Mouse (Mus musculus): ENCODE results near the gene Fxyd3. TPM values are rescaled to one million over a fixed set of nuclear protein-coding genes. Genes with fewer than 3 reads are reported as not detected.

Fxyd3 gene
- polyA plus RNA-seq, 1 experiment from 2014 or later: 2.2 TPM

DNA sequence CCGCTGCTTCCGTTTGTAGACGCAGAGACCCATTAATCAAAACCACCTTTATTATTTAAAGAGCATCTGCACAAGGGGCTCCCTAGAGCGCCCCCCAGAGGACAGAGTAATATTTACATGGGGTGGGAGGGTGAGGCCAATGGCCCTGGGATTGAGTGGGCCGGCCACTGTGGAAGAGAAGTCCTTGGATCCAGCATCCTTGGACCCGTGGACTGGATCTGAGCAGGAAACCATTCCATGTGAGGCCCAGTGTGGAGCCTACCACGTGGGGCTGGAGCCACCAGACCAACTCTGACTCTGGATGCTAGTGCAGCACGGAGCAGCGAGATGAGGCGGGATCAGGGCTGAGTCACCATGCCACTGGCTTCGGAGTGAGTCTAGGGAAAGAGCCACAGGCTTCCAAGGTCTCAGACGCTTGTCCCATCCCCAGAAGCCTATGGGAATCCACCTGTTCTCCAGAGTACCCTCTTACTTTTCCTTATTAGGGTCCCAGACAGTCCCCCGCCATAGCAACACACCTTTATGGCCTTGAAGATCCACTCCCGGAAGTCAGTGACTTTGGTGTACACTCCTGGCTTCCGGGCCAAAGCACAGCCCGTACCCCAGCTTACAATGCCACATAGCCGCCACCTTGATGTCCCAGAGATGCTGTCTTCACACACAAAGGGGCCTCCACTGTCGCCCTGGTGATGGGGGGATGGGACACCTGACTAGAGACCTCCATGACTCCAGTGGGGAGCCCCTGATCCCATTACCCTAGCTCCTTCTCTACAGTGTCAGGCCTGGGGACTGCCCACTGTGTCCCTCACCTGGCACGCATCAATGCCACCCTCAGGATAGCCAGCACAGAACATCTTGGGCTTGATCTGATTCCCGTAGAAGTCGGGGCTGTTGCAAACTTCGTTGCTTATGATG lies 22.4 kb upstream of the Fxyd3 start:
- H3K36me3 ChIP-seq: no peaks in the 10 kb centered on the region
- peaks cover 3% of the 10 kb centered on the region for H3K4me1 ChIP-seq
- H3K4me3 ChIP-seq: no peak overlapping the region
- no peak overlapping the region for H3K4me2 ChIP-seq
- no peaks in the 10 kb centered on the region for H3K9me3 ChIP-seq
- no peak overlapping the region for H3K9ac ChIP-seq
- WGBS: 67% methylated on average over 22 of the region's 22 CpGs
- ATAC-seq (ENCODE audit: extremely low read depth, insufficient number of reproducible peaks, low FRiP score, low TSS enrichment): no peak
- H3K27me3 ChIP-seq (replicated peaks): peaks cover 21% of the 10 kb centered on the region
- no peak overlapping the region for H3K27ac ChIP-seq (replicated peaks)

DNA sequence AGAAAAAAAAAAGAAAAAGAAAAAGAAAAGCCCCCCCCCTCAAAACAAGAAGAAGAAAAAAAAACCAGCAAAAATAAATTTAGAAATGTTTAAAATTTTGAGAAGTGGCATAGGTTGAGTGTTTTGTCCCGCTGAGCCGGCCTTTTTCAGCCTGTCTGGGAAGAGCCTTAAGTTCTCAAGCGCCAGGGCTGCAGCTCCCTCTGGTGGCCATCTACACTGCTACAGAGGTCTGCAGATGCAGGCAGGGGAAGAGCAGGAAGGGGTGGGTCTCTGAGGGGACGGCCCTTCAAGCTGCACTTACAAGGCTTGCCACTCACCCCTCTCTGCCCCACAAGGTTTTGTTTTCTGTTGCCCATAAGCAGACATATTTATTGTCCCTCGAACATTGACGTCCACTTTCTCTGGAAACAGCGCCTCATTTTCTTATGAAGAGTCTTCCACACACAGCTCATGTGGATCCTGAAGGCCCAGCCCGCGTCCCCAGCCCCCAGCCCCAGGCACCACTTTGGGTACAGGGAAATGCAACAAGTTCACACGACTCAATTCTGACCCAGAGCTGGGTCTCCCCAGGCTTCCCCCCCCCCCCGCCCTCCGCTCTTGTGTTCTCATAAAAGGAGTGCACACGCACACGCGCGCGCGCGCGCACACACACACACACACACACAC lies 21.2 kb upstream of the Fxyd3 start:
- Histone ChIP-seq H3K4me2 (peak overlapping the region; percentile 62), H3K36me3 (no peaks in the 10 kb centered on the region), H3K27me3 (replicated peaks) (peaks cover 9% of the 10 kb centered on the region), H3K4me3 (peak overlapping the region; percentile 37), H3K27ac (replicated peaks) (no peak overlapping the region), H3K9ac (peak overlapping the region; percentile 76), H3K4me1 (peaks cover 3% of the 10 kb centered on the region; the same call in 1 of the 2 replicates), H3K9me3 (no peaks in the 10 kb centered on the region)
- 39% methylated on average over 19 of the region's 20 CpGs for WGBS
- peak; percentile 55; the same call in 1 of the 2 replicates for ATAC-seq (ENCODE audit: extremely low read depth, insufficient number of reproducible peaks, low FRiP score, low TSS enrichment)

DNA sequence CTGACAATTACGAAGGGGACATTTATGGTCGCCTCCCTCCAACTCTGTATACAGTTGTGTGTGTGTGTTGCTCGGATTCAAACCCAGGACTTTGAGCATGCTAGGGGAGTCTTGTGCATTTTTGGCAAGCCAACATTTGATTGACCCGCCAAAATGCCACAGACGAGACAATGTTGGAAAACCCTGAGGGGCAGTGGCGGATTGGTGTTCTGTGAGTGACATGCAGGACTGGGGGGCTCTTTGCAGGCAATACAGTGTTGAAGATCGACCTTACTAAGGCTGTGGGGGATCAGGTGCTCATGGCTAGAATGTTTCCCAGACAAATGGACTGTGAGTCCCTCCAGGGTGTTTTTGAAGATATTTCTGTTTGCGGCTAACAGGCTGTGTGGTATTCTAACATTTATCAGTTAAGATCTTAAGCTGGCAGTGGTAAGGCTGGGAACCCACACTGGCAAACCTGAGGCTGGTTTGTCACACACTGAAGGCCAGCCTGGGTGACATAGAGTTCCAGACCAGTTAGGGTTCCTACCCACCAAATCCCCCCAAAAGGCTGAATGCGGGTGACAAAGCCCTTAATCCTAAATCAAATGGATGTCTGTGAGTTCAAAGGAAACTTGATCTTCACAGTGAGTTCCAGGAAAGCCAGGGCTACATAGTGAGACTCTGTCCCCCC lies 20.5 kb upstream of the Fxyd3 start:
- no peak overlapping the region for H3K4me2 ChIP-seq
- H3K9me3 ChIP-seq: no peaks in the 10 kb centered on the region
- H3K4me1 ChIP-seq: peaks cover 3% of the 10 kb centered on the region; the same call in 1 of the 2 replicates
- no peak overlapping the region for H3K4me3 ChIP-seq
- no peak for ATAC-seq (ENCODE audit: extremely low read depth, insufficient number of reproducible peaks, low FRiP score, low TSS enrichment)
- H3K36me3 ChIP-seq: no peaks in the 10 kb centered on the region
- H3K9ac ChIP-seq: 0 out of 2 replicates have a peak overlapping the region, but pooled peaks have one; percentile 28
- 67% methylated on average over 9 of the region's 9 CpGs for WGBS
- no peak overlapping the region for H3K27ac ChIP-seq (replicated peaks)
- H3K27me3 ChIP-seq (replicated peaks): peaks cover 2% of the 10 kb centered on the region

DNA sequence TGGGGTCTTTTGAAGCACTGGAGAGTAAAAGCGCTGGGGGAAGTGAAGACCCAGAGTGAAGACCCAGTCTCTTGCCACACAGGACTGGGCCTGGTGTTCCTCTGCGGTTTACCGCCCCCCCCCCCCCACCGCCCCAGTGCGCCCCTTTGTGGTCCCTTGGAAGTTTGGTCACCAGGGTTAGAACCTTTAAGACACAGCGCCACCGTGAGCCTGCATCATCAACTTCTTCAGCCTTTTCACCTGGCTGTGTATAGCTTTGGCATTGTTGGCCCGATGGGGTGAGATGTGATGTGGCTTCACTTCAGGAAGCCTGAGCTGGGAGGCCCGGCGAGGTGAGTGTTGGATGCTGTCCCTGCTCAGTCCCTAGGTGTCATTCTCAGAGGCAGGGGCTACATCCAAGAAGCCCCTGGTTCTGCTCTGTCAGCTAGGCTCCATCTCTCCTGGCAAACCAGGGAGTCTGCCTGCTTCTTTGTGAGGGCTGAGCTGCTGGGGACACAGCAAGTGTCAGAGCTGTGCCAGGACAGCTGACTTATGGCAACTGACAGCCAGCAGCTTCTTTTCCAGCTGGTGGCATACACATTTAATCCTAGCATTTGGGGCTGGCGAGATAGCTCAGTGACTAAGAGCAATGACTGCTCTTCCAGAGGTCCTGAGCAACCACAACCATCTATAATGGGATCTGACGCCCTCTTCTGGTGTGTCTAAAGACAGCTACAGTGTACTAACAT lies 18.4 kb upstream of the Fxyd3 start:
- Histone ChIP-seq H3K4me1 (peaks cover 3% of the 10 kb centered on the region; the same call in 1 of the 2 replicates), H3K27ac (replicated peaks) (no peak overlapping the region), H3K9me3 (no peaks in the 10 kb centered on the region), H3K4me3 (no peak overlapping the region), H3K4me2 (no peak overlapping the region), H3K9ac (no peak overlapping the region), H3K27me3 (replicated peaks) (no peaks in the 10 kb centered on the region; the same call in 1 of the 2 replicates), H3K36me3 (no peaks in the 10 kb centered on the region)
- 19% methylated on average over 12 of the region's 12 CpGs for WGBS
- no peak for ATAC-seq (ENCODE audit: extremely low read depth, insufficient number of reproducible peaks, low FRiP score, low TSS enrichment)

GRCm38 (mm10) chr7:31089721-31090120 lies 13.2 kb upstream of the Fxyd3 start:
- Histone ChIP-seq H3K27ac (replicated peaks) (no peak overlapping the region), H3K36me3 (no peaks in the 10 kb centered on the region), H3K4me1 (peaks cover 12% of the 10 kb centered on the region; the same call in 1 of the 2 replicates), H3K27me3 (replicated peaks) (no peaks in the 10 kb centered on the region; the same call in 1 of the 2 replicates), H3K4me3 (no peak overlapping the region), H3K9me3 (no peaks in the 10 kb centered on the region), H3K9ac (no peak overlapping the region), H3K4me2 (no peak overlapping the region)
- no peak for ATAC-seq (ENCODE audit: extremely low read depth, insufficient number of reproducible peaks, low FRiP score, low TSS enrichment)
- 84% methylated on average over 2 of the region's 2 CpGs for WGBS

DNA sequence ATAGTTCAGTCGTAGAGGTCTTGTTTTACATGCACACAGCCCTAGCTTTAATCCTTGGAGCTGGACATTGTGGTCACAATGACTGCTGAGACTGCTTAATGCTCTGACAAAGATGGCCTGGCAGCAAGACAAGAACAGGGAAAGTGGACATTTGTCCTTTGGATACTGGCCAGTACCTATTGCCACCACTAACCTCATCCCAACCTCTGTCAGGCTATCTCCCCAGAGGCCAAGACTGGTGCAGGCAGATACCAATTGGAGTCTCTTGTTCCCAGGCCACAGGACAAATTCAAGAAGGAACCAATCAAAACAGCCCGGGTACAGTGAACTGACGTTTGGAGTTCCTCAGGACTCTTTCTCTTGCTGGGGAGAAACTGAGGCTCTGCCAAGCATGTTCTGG lies 11.7 kb upstream of the Fxyd3 start:
- peaks cover 16% of the 10 kb centered on the region; the same call in 1 of the 2 replicates for H3K4me1 ChIP-seq
- no peaks in the 10 kb centered on the region for H3K36me3 ChIP-seq
- no peaks in the 10 kb centered on the region for H3K27me3 ChIP-seq (replicated peaks)
- no peak overlapping the region for H3K4me2 ChIP-seq
- H3K9me3 ChIP-seq: no peaks in the 10 kb centered on the region
- ATAC-seq (ENCODE audit: extremely low read depth, insufficient number of reproducible peaks, low FRiP score, low TSS enrichment): no peak
- WGBS: 54% methylated on average over 3 of the region's 3 CpGs
- H3K4me3 ChIP-seq: no peak overlapping the region
- no peak overlapping the region for H3K27ac ChIP-seq (replicated peaks)
- no peak overlapping the region for H3K9ac ChIP-seq

GRCm38 (mm10) chr7:31087262-31087661 lies 10.8 kb upstream of the Fxyd3 start:
- H3K27ac ChIP-seq (replicated peaks): no peak overlapping the region
- 52% methylated on average over 2 of the region's 2 CpGs for WGBS
- no peaks in the 10 kb centered on the region for H3K36me3 ChIP-seq
- H3K9ac ChIP-seq: no peak overlapping the region
- H3K9me3 ChIP-seq: no peaks in the 10 kb centered on the region
- peaks cover 16% of the 10 kb centered on the region; the same call in 1 of the 2 replicates for H3K4me1 ChIP-seq
- no peak overlapping the region for H3K4me2 ChIP-seq
- ATAC-seq (ENCODE audit: extremely low read depth, insufficient number of reproducible peaks, low FRiP score, low TSS enrichment): no peak
- H3K4me3 ChIP-seq: no peak overlapping the region
- no peaks in the 10 kb centered on the region for H3K27me3 ChIP-seq (replicated peaks)

DNA sequence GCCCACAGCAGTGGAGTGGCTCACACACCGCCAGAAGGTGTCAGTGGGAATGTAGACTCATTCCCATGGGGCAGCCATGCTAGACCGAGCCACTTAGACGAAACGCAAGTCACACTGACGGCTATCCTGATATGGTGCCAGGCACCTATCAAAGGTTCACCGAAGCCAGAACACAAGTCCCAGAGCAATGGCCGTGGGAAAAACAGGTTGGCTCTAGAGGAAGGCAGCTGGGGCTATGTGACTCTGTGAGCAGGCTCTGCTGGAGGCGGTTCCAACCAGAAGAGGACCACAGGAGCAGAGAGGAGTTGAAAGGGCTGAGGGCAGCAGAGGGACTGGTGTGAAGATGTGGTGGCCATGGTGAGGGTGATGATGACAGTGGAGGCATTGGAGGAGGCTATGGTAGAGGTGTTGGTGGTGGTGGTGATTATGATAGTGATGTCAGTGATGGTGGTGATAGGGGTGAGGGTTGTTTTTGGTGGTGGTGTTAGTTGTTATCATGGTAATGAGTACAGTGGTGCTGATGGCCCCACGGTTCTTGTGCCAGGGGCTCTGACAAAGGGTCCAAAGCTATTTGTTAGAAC lies 9.8 kb upstream of the Fxyd3 start:
- no peak overlapping the region for H3K9ac ChIP-seq
- H3K27me3 ChIP-seq (replicated peaks): no peaks in the 10 kb centered on the region
- 79% methylated on average over 9 of the region's 9 CpGs for WGBS
- no peak overlapping the region for H3K4me2 ChIP-seq
- H3K4me1 ChIP-seq: peaks cover 16% of the 10 kb centered on the region; the same call in 1 of the 2 replicates
- H3K36me3 ChIP-seq: no peaks in the 10 kb centered on the region
- no peak for ATAC-seq (ENCODE audit: extremely low read depth, insufficient number of reproducible peaks, low FRiP score, low TSS enrichment)
- no peaks in the 10 kb centered on the region for H3K9me3 ChIP-seq
- no peak overlapping the region for H3K4me3 ChIP-seq
- H3K27ac ChIP-seq (replicated peaks): no peak overlapping the region

DNA sequence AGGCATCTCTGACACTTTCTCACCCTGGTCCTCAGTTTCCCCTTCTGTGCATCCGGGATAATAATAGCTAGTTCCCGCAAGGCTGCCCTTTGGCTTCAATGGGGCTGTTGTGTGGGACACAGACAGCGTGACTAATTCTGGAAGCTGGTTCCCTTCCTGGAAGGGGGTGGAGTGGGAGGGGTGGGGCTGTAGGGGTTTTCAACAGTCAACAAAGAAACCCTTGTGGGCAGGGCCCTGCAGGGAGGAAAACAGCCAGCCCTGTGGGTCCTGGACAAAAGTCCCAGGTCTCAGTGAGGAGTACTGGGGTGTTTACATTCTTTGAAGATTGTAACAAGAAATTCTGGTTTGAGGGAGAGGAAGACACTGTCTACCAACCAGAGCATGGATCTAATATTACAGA lies 8.7 kb upstream of the Fxyd3 start:
- ATAC-seq (ENCODE audit: extremely low read depth, insufficient number of reproducible peaks, low FRiP score, low TSS enrichment): no peak
- H3K9me3 ChIP-seq: no peaks in the 10 kb centered on the region
- H3K27ac ChIP-seq (replicated peaks): 0 out of 2 replicates have a peak overlapping the region, but pooled peaks have one; percentile 1
- H3K4me2 ChIP-seq: no peak overlapping the region
- H3K4me1 ChIP-seq: peaks cover 16% of the 10 kb centered on the region; the same call in 1 of the 2 replicates
- WGBS: 59% methylated on average over 3 of the region's 3 CpGs
- no peaks in the 10 kb centered on the region for H3K36me3 ChIP-seq
- no peak overlapping the region for H3K4me3 ChIP-seq
- no peak overlapping the region for H3K9ac ChIP-seq
- no peaks in the 10 kb centered on the region for H3K27me3 ChIP-seq (replicated peaks)

DNA sequence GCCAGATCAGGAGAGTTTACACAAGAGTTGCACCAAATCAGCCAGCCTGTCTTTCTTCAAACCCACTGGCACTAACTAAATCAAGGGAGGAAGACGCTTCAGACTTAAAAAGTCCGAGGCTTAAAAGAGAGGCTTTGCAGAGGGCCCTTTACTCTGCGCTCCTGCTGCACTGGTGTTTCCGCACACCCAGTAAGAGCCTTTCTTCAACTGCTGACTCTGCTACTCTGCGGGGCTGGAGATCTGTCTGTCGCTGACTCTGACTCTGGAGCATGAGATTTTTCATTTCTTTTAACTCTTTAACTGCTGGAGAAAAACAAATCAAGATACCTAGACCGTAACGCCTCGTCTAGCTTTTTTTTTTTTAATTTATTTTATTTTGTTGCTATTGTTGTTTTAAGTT lies 7.6 kb upstream of the Fxyd3 start:
- Histone ChIP-seq H3K9me3 (no peaks in the 10 kb centered on the region), H3K4me2 (no peak overlapping the region), H3K36me3 (no peaks in the 10 kb centered on the region), H3K9ac (no peak overlapping the region), H3K4me3 (no peak overlapping the region), H3K27me3 (replicated peaks) (no peaks in the 10 kb centered on the region), H3K4me1 (peaks cover 16% of the 10 kb centered on the region; the same call in 1 of the 2 replicates), H3K27ac (replicated peaks) (peak overlapping the region; percentile 13; the same call in 1 of the 2 replicates)
- 47% methylated on average over 9 of the region's 9 CpGs for WGBS
- ATAC-seq (ENCODE audit: extremely low read depth, insufficient number of reproducible peaks, low FRiP score, low TSS enrichment): no peak

All from heart, embryonic 13.5 days (tissue).